Mouse (Mus musculus): ENCODE data around the gene Usp28. TPM values are rescaled to one million over a fixed set of nuclear protein-coding genes. Genes with fewer than 3 reads are reported as not detected.
A peak's percentile ranks its signal among the peaks of the same experiment; 100 is the strongest.
"Not testable (repeated sequence)": the region's sequence is repeated elsewhere in the genome, so short reads cannot be mapped to it uniquely, and the experiment has no call there.

Usp28 gene
- total RNA-seq (2021) = 10 to 100 TPM; 23.1 to 26.5 TPM
- long read RNA-seq, experiment 1, full-length matches to known transcripts = 4 of 7 reads
- long read RNA-seq, experiment 1, partial matches to known transcripts = 0 of 7 reads
- long read RNA-seq, experiment 1, other reads (novel, unspliced or antisense) = 3 of 7 reads
- long read RNA-seq, experiment 2, full-length matches to known transcripts = 6 of 16 reads
- long read RNA-seq, experiment 2, partial matches to known transcripts = 3 of 16 reads
- long read RNA-seq, experiment 2, other reads (novel, unspliced or antisense) = 7 of 16 reads

- peak; percentile 97 to 99 for DNase-seq (ENCODE audit: low spot score in 2 of 2)
These were observed at the start of gene Usp28 for GRCm38 (mm10) chr9:48984845-48985707. Gene Usp28 (plus strand): TSS chr9:48985375.

DNA sequence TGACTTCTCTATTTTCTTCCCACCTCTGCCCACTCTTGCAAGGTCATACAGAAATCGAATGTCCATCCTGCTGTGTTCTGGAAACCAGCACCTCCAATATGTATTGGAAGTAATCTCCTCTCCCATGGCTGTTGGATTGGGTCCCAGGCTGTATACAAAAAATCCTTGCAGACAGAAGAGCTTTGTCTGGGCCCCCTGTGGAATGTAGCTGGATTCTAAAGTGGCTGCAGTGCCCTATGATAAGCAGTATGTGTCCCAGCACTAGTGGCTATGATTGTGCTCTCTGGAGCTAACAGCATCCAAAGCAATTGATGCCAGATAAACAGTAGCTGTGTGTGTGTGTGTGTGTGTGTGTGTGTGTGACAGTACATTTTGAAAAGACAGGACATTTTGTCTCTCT lies 42.8 kb upstream of the Usp28 start:
- no peak for DNase-seq (ENCODE audit: low spot score in 2 of 2)

GRCm38 (mm10) chr9:48947565-48947964 lies 37.6 kb upstream of the Usp28 start:
- no peak for DNase-seq (ENCODE audit: low spot score in 2 of 2)

GRCm38 (mm10) chr9:48961314-48961713 lies 23.9 kb upstream of the Usp28 start:
- no peak for DNase-seq (ENCODE audit: low spot score in 2 of 2)

DNA sequence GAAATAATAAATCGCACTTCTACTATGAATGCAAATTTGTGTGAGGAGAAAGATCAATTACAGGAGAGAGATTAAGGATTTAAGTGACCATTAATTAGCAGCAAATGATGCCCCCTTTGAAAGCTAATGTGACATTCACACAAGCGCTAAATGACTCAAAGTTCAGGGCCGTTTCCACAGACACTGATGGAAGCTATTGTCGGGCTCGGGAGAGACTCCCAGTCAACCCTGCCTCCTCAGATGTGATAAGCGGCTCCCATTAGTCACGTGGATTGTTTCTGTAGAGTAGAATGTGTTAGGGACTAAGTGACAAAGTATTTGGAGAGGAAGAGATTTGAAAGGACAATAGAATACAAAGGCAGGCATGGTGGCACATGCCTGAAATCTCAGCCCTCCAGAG lies 23.0 kb upstream of the Usp28 start:
- DNase-seq (ENCODE audit: low spot score in 2 of 2) = no peak

DNA sequence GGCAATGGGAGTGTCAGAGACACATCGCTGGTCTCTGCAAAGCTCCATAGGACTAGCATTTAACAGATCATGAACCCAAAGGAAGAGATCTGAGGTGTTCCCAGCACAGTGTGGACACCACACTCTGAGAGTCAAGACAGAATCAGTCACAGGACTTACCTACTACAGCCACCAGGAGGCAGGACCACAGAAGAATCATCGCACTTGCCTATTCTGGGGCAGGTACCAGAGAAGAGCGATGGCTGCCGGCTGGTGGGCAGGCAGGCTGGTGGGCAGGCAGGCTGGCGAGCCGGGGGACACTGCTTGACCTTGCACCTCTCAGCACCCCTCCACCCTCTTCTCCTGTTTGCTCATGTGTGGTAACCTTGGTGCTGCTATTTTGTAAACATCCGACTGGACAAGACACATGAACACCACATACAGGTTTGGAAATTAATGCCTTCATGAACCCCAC lies 20.6 kb upstream of the Usp28 start, which contains the start of gene Htr3b:
Gene Htr3b (minus strand): TSS at position 404 of the 454 bp plus-strand sequence.
- DNase-seq (ENCODE audit: low spot score in 2 of 2) = no peak

GRCm38 (mm10) chr9:48972494-48972893 lies 12.7 kb upstream of the Usp28 start:
- DNase-seq (ENCODE audit: low spot score in 2 of 2) = no peak

GRCm38 (mm10) chr9:48976661-48977355 lies 8.4 kb upstream of the Usp28 start:
- DNase-seq (ENCODE audit: low spot score in 2 of 2) = no peak

GRCm38 (mm10) chr9:48980371-48980770 lies 4.8 kb upstream of the Usp28 start:
- no peak for DNase-seq (ENCODE audit: low spot score in 2 of 2)

DNA sequence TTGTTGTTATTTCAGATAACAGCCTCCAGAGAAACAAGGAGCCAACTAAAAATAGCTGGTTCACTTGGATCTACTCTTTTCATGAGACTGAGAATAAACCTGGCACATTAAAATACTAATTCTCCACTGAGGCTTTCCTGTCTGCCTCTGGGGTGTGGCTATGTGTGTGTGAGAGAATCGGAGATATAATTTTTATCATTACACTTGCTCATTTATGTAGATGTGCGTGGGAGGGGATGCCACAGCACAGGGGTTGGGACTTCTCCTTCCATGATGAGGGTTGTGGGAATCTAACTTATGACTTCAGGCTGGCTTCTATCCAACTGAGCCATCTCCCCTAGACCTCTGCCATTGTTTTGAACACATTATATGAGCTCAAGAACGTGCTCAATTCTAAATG lies 4.4 kb upstream of the Usp28 start:
- DNase-seq (ENCODE audit: low spot score in 2 of 2) = no peak

- no peak for DNase-seq (ENCODE audit: low spot score in 2 of 2)
These were observed 3.3 kb upstream of the Usp28 start for GRCm38 (mm10) chr9:48981827-48982226.

DNA sequence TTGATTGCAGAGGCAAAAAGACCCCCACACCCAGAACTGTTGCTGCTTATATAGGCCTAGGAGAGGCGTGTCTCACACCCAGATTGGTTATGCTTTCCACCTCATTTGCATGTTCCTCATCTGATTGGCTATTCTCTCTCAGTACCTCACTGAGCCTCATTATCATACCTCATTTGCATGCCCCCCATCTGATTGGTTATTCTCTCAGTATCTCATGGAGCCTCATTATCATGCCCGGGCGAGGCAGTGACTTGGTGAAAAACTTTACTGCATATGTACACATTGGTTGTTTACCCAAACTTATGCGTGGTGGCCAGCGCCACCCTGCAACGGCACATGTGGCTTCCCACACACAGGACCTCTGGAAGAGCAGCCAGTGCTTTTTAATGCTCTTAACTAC lies 1.4 kb upstream of the Usp28 start:
- not testable (repeated sequence) for DNase-seq (ENCODE audit: low spot score in 2 of 2)

GRCm38 (mm10) chr9:48984320-48984844 lies 793 bp upstream of the Usp28 start:
- DNase-seq (ENCODE audit: low spot score in 2 of 2) = no peak

DNA sequence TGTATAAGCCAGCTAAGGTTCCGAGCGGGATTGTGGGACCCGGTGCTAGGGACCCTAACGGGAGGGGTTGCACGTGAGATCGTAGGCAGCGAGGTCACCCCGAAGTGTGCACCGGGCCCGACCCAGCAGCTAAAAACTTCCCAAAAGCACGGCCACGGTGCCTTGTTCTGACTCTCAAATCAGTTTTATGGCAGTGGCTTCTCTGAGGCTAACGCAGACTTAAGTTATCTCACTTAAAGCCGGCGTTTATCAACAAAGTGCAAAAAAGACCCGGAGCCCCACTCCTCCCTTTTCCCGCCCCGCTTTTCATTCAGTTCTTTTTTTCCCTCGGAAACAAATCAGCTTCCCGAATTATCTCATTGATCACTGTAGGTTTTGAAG lies 523 bp downstream of the Usp28 start:
- peak in 1 of 2 experiments; percentile 9 for DNase-seq (ENCODE audit: low spot score in 2 of 2)

DNA sequence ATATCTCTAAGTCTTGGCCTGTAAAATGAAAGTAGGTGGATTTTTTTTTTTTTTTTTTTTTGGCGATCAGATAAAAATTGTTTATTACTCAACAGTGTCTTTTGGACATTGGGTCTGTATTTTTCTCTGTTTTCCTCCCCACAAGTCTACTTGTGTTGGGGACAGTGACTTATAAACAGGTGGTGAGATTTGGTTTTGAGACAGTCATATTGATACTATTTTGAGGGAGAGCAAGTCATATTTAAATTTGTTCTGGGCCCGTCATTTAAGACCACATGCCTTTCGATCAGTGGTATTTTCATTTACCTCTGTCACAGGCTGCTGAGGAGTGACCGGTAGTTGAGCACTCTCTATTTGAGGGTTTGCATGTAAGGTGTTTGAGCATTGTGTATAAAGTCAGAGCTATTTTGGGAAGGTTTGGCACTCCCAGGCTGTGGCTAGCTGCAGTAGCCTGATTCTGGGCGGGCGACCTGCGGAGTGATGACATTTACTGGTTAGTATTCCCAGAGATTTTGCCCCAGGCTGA lies 1.5 kb downstream of the Usp28 start:
- DNase-seq (ENCODE audit: low spot score in 2 of 2) = no peak

DNA sequence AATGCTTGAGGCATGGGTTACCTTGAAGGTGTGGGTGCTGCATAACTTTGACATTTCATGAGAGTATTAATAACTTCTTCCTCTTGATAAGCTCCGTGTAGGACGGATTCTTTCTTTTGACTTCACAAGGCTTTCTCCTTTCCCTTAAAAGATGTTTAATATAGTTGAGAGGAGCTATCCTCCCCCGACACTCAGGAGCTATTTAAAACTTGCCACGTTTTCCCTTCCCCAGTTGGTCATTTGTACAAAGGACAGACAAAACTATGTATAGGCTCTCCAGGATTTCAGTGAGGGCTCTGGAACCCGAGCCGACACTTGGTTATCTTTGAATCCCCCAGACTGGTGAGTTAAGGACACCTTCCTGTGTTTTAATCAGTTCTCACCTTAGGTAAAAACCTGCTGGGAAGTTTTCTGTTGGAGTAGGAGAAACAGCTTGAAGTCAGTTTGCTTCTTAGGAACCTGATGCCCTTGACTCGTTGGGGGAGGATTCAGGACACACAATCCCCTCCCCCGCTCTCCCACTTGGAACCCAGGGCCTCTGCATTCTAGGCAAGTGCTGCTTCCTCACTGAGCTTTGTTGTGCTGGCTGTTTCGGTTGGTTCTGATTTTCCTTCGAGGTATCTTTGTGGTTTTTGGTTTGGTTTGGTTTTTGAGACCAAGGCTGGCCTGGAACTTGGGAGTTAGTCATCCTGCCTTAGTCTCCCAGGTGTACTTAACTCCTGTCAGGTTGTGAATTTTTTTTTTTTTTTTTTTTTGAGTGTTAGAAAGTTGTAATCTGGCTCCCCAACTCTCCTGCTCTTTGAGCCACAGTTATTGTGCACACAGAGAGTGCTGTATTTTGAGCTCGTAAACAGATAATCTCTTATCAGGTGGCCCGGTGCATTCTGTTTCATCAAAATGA lies 2.3 kb downstream of the Usp28 start:
- DNase-seq (ENCODE audit: low spot score in 2 of 2) = no peak

DNA sequence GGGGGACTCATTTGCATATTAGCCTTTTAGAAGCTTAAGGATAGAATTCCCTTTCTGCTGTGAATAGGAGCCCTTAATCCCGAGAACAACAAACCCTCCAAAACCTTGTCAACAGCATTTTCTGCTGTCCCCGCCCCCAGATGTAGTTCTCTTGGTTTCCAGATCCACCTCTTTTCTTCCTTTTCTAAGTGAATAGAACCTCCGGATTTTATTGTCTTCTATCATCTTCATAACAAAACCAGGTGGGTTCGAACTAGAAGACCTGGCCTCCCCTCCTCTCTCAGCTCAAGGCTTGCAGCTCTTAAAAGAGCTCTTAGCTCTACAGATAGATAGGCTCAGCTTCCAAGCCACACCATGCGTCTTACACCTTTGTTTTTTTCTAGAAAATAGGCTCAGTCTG lies 6.5 kb downstream of the Usp28 start:
- no peak for DNase-seq (ENCODE audit: low spot score in 2 of 2)

GRCm38 (mm10) chr9:48994779-48995178 lies 9.6 kb downstream of the Usp28 start:
- DNase-seq (ENCODE audit: low spot score in 2 of 2) = no peak

DNA sequence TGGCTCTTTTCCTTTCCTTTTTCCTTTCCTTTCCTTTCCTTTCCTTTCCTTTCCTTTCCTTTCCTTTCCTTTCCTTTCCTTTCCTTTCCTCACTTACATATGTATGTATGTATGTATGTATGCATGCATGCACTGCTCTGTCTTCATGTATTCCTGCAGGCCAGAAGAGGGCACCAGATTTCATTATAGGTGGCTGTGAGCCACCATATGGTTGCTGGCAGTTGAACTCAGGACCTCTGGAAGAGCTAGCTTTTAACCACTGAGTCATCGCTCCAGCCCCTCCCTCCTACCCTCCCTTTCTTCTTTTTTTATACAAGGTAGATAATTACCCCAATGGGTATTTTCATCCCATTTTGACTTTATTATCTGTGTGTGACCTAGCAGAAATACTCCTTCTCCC lies 10.6 kb downstream of the Usp28 start:
- no peak for DNase-seq (ENCODE audit: low spot score in 2 of 2)

- DNase-seq (ENCODE audit: low spot score in 2 of 2) = no peak
These were observed 14.1 kb downstream of the Usp28 start for GRCm38 (mm10) chr9:48999256-48999655.
